Mouse (Mus musculus): ENCODE data around the gene Gpa33. TPM values are rescaled to one million over a fixed set of nuclear protein-coding genes. Genes with fewer than 3 reads are reported as not detected.
"Not testable (repeated sequence)": the region's sequence is repeated elsewhere in the genome, so short reads cannot be mapped to it uniquely, and the experiment has no call there.

Gpa33 gene
- total RNA-seq, 2 experiments from 2014 or later = not detected

- intact Hi-C loops (cut with DNase I) = no loop called here
- no peak for DNase-seq (ENCODE audit: low spot score)
Measured at GRCm38 (mm10) chr1:166128551-166128950, 1.5 kb upstream of the Gpa33 start.

DNA sequence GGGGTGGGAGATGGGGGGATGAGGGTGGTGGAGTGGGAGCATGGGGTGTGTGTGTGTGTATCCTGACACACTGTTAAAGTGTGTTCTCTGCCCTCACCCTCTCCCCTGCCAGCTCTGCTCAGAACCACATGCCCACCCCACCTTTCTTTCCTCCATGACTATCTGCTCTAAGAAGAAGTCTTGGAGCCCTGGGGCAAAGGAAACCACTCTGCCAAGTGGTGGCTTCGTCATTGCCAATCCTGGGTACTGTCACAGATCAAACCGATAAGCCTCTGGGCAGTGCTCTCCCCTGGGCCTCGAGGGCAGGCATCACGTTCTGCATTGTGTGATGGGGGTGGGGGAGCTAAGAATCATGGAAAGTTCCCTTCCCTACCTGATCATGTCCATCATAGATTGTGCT, 2.3 kb downstream of the Gpa33 start:
- no peak for DNase-seq (ENCODE audit: low spot score)
- intact Hi-C loops (cut with DNase I) = no loop called here

DNA sequence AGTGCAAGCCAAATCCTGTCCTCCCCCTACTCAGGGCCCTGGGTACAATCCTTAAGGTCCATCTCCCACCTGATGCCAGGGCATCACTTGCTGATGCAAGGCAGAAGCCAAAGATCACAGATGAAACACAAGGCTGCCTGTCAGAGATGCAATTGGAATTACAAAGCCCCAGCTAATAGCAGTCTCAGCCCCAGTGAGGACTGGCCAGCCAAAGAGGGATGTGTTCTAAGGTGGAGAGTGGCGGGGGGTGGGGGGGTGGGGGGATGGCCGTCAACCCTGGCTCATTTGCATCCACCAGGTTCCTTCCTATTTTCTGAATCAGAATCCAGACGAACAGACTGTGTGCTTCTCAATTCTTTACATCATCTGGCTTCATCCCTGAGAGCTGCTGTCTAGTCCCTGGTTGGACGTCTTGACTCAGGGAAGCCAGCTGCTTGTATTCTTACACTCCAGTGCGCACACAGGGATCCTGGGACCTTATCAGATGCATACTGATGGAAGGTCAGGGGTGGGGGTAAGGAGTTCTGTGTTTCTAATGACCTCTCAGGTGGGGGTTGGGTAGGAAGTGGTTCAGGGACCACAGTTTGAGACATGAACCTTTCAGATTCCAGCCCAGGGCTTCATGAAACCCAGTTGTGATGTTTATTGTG, 5.2 kb downstream of the Gpa33 start:
- intact Hi-C loops (cut with DNase I) = no loop called here
- DNase-seq (ENCODE audit: low spot score) = no peak

GRCm38 (mm10) chr1:166137244-166137938, 7.4 kb downstream of the Gpa33 start:
- no peak for DNase-seq (ENCODE audit: low spot score)
- intact Hi-C loops (cut with DNase I) = no loop called here

GRCm38 (mm10) chr1:166138136-166138535, 8.1 kb downstream of the Gpa33 start:
- DNase-seq (ENCODE audit: low spot score) = no peak
- intact Hi-C loops (cut with DNase I) = no loop called here

GRCm38 (mm10) chr1:166139113-166139512, 9.1 kb downstream of the Gpa33 start:
- no peak for DNase-seq (ENCODE audit: low spot score)
- intact Hi-C loops (cut with DNase I) = no loop called here

GRCm38 (mm10) chr1:166139620-166140184, 9.7 kb downstream of the Gpa33 start:
- DNase-seq (ENCODE audit: low spot score) = no peak
- intact Hi-C loops (cut with DNase I) = no loop called here

- intact Hi-C loops (cut with DNase I); DNase-seq (ENCODE audit: low spot score): not testable (repeated sequence)
Measured at GRCm38 (mm10) chr1:166141868-166142267, 11.8 kb downstream of the Gpa33 start.

GRCm38 (mm10) chr1:166142369-166142768, 12.3 kb downstream of the Gpa33 start:
- intact Hi-C loops (cut with DNase I) = no loop called here
- no peak for DNase-seq (ENCODE audit: low spot score)

GRCm38 (mm10) chr1:166146626-166147025, 16.6 kb downstream of the Gpa33 start:
- intact Hi-C loops (cut with DNase I) = no loop called here
- DNase-seq (ENCODE audit: low spot score) = no peak

- no peak for DNase-seq (ENCODE audit: low spot score)
- intact Hi-C loops (cut with DNase I) = no loop called here
Measured at GRCm38 (mm10) chr1:166147657-166148056, 17.6 kb downstream of the Gpa33 start.

- no peak for DNase-seq (ENCODE audit: low spot score)
Measured at GRCm38 (mm10) chr1:166149441-166149840, 19.4 kb downstream of the Gpa33 start.

GRCm38 (mm10) chr1:166150035-166150434, 20.0 kb downstream of the Gpa33 start:
- DNase-seq (ENCODE audit: low spot score) = no peak
- intact Hi-C loops (cut with DNase I) = loop anchor here (5.0 to 10.0 kb wide), 4 partner anchors 245 to 565 kb away; no protein-coding TSS in a partner anchor

More at GRCm38 (mm10) chr1:166149441-166149840, 19.4 kb downstream of the Gpa33 start:
- intact Hi-C loops (cut with DNase I) = no loop called here

DNA sequence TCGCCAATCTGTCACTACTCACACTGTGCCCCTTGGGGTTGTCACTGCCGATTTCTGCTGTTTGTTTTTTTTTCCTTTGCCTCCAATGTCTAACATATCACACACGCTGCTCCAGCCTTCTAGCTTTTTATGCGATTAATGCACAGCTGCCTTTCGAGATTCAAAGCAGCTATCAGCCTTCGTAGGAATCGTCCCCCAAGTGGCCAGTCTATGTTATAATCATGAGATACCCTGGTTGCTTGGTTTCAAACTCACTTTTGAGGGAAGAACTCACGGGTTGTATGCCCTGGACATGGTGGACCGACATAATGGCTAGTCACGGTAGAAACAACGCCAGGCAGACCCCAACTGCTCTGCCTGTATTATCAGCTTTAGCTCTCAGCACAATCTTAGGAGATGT, 21.3 kb downstream of the Gpa33 start:
- intact Hi-C loops (cut with DNase I) = loop anchor here (5.0 to 10.0 kb wide), 4 partner anchors 247 to 567 kb away; no protein-coding TSS in a partner anchor
- DNase-seq (ENCODE audit: low spot score) = no peak

DNA sequence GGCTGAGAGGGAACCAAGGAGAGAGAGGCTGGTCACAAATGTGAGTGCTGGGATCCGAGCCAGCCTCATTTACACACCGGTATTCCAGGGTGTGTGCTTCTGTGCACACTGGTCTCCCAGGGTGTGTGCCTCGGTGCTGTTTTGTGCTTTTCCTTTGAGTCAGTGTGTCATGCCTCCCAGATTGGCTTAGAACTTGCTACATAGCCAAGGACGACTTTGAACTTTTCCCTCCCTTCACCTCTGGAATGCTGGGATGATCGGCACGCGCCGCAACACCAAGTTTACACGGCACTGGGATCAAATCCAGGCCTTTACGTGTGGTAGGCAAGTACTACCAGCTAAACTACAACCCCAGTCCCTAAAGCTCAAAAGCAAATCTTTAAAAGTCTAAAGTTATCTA, 22.0 kb downstream of the Gpa33 start:
- intact Hi-C loops (cut with DNase I) = loop anchor here (2.0 to 10.0 kb wide), 7 partner anchors 49 to 567 kb away; partner anchors contain the start of gene Pou2f1

GRCm38 (mm10) chr1:166153351-166154120, 23.5 kb downstream of the Gpa33 start:
- intact Hi-C loops (cut with DNase I) = loop anchor here (1.0 to 10.0 kb wide), 9 partner anchors 51 to 569 kb away; partner anchors contain the start of gene Pou2f1
- peak; percentile 47 for DNase-seq (ENCODE audit: low spot score)

More for the DNA sequence above, 22.0 kb downstream of the Gpa33 start:
- DNase-seq (ENCODE audit: low spot score) = no peak

DNA sequence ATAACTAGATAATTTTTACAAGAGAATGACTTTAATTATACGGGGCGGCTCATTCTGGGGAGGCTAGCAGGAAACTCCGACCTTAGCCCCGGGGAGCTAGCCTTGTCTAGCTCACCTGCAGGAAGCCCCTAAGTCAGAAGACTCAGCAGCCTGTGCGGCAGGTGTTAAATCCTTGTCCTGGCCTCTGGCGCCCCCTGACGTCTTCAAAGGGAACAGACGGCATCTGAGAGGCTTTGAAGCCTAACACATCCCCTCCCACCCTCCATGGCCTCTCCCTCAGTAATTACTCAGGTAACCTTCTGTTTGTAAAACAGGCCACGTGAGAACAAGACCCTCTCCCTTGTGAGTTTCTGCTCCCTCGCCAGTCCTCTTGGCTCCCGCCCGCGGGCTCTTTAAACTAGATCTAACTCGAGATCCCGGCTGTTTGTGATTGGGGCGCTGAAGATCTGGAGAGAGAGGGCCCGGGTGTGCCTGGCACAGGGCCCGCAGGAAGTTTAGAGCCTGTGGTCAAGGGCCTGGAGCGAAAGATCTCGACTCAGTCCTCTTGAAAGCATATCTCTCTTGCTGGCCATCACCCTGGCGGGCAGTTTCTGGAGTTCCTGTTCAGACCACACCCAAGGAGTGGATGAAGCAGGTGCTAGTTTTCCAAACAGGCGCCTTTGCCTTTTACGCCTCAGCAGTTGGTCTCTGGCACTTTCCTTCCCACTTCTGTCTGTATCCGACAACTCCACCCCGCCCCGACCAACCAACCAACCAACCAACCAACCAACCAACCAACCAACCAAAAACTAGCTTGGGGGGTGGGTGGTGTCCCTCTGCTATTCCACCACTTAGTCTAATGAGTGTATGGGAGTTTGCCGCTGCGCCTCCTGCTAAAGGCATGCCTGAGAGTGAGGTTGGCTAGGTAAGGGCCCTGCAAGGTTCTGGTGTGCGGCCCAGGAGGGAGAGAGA, 24.4 kb downstream of the Gpa33 start:
- intact Hi-C loops (cut with DNase I) = loop anchor here (1.0 to 10.0 kb wide), 5 partner anchors 250 to 570 kb away; no protein-coding TSS in a partner anchor
- DNase-seq (ENCODE audit: low spot score) = peak; percentile 20

DNA sequence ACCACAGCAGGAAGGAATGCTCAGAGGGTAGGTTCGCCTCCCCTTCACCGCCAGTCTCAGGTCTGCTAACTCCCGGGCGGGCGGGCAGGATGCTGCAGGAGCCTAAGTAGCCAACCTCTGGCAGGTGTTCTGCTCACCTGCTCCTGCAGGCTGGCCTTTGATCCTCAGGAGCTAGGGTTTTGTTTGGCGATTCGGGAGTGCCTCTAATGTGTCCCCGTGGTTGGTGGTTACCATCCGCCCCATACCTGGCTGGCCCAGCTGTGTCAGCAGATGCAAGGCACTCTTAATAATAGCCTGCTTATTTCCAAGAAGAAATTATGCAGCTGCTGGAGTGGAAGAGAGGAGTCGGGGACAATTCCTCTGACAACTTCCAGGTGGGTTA, 25.1 kb downstream of the Gpa33 start:
- intact Hi-C loops (cut with DNase I) = loop anchor here (10.0 kb wide), 3 partner anchors 250 to 570 kb away; no protein-coding TSS in a partner anchor
- DNase-seq (ENCODE audit: low spot score) = no peak

DNA sequence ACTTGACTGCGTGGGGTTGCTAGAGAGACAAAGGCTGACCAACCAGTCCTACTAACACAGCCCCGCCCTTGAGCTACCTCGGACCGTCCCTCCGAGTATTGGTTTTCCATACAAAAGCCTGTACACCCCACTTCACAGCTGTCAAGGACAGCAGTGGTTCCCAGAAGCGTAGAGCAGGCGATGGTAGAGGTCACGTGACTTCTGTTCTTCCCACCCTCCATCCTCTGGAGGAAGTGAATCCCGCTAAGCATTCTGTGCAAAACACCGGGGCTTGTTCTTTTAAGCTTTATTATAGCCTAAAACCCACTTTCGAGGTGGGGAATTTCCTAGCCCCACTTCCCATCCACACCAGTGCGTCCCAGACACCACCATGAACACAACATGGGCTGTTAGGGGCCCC, 27.7 kb downstream of the Gpa33 start:
- intact Hi-C loops (cut with DNase I) = loop anchor here (10.0 kb wide), 3 partner anchors 253 to 573 kb away; no protein-coding TSS in a partner anchor
- DNase-seq (ENCODE audit: low spot score) = no peak

Data from heart, postnatal 25 days (tissue).